Mouse (Mus musculus): Measurements from ENCODE around the gene Alyref.

DNA sequence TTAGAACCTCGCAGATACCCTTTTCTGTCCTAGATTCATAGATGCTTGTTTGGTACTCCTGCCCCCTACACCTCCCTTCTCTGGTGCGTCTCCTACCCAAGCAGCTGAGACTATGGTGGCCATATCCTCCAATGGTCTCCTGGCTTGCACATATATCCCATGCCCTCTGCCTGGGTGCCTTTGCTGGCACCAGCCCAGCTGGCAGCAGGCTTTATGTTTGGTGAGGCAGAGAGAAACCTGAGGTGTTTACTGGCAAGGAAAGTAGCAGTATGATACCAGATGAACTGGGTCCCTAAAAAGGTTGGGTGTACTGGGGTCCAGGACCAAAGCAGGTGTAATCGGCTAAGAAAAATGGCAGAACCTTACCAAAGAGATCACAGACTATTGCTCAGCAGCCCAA, 52.2 kb downstream of the Alyref start:
- TF ChIP-seq CTCF (IDR thresholded peaks at IDR 0.05; ENCODE audit: insufficient read depth, low read depth, low read length) (no peak), POLR2A (IDR thresholded peaks at IDR 0.05; ENCODE audit: insufficient read depth, low read depth, low read length) (no peak)

All from olfactory bulb, adult 2 months (tissue).